Mouse (Mus musculus): ENCODE results near the gene Serpina11.
A peak's percentile ranks its signal among the peaks of the same experiment; 100 is the strongest.

The Serpina11 gene

GRCm38 (mm10) chr12:103989857-103990256 lies at the start of gene Serpina11:
Gene Serpina11 (minus strand): TSS chr12:103989957.
- DNase-seq (ENCODE audit: low spot score): no peak

DNA sequence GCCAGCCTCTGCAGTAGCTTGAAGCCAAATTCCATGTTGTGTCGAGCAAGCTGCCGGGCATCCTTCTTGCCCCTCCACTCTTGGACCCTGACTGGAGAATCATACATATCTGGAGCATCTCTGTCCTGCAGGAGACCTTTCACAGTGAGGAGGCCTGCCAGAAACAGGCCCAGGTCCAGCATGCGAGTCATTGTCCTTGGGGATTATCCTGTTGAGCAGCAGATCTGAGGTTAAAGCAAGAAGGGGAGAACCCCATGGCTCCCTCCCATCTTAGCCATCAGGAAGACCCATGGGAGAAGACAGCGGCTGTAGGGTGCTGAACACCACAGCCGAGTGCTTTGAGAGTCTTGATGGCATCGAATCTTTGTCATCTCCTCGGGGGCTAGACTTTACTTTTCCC lies 48.4 kb upstream of the Serpina11 start:
- no peak for DNase-seq (ENCODE audit: low spot score)

DNA sequence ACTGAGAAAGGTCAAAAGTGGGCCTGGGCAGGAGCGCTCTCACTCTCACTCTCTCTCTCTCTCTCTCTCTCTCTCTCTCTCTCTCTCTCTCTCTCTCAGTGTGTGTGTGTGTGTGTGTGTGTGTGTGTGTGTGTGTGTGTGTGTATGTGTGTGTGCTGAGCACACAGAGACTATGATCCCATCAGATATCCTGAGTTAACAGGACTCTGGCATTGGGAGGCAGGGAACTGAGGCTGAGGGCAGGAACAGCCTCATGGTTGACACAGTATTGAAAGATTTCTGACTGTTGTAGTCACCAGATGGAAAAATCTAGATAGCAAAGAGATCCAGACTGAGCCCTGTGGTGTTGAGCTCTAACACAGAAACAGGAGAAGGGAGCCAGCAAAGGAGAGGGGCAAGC lies 44.0 kb upstream of the Serpina11 start:
- no peak for DNase-seq (ENCODE audit: low spot score)

DNA sequence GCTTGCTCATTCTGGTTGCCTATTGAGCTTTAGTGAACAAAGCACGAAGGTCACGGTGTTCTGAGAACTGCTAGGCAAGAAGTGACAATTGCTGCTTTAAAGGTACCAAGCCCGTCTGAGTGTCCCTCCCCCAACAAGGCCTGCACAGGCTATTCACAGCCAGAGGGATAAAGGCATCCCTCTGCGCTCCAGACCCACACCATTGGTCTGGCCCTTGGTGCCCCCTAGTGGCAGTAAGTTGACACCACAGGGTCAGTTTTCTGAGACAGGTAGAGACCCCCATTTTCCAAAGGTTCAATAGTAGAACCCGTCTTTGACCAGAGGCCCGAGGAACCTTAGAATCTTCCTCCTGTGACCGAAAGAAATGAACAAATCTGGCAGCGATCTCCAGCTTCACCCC lies 40.2 kb upstream of the Serpina11 start:
- peak; percentile 29 for DNase-seq (ENCODE audit: low spot score)

DNA sequence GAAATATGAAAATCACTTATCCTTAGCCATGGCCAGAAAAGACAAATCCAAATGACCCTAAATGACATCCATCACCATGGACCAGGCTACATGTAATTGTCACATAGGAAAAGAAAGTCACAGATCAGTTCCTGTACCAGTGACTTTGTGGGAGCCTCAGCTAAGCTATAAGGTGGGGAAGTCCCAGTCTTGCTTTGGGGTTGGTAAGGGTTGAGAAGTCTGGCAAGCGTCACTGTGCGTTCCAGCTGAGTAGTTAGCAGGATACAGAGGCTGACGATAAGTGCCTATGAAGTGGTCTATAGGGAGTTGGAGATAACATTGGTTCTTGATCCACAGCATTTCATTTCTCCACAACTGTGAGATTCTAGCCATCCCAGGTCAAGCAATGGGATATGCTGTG lies 25.5 kb upstream of the Serpina11 start:
- no peak for DNase-seq (ENCODE audit: low spot score)

GRCm38 (mm10) chr12:104013620-104014019 lies 23.9 kb upstream of the Serpina11 start, which contains the start of gene Serpina9:
Gene Serpina9 (minus strand): TSS chr12:104013755.
- DNase-seq (ENCODE audit: low spot score): no peak

- no peak for DNase-seq (ENCODE audit: low spot score)
Measured at GRCm38 (mm10) chr12:104004689-104005088, 14.9 kb upstream of the Serpina11 start.

- DNase-seq (ENCODE audit: low spot score): peak; percentile 9
Measured at GRCm38 (mm10) chr12:104003238-104003612, 13.5 kb upstream of the Serpina11 start.

DNA sequence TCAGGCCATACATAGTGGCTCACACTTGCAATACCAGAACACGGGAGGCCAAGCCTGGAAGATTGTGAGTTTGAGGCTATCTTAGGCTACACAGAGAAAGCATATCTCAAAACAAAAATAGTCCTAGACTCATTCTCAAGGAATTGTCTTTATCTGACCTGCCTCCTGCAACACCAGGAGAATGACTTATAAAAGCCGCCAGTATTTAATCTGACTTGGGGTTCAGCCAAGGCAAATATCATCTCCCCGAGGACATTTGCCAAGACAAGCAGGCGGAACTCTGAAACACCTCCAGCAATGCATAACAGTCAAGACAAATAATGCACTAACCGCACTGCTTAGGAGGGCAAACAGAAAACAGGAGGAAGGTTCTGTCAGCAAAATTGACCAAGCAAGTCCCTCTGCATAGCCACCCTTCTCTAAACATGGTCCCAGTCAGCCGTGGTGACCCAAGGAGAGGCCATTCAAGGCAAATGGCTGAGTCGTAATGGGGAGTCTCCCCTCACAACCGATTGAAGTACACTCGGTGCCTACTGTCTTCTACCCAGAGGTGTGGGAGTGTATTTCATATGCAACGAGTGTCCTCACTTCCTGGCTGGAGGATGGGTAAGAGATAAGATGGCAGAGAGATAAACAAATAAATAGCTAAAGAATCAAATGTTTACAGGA lies 12.9 kb upstream of the Serpina11 start:
- DNase-seq (ENCODE audit: low spot score): peak; percentile 41

- no peak for DNase-seq (ENCODE audit: low spot score)
Measured at GRCm38 (mm10) chr12:104000594-104000993, 10.8 kb upstream of the Serpina11 start.

DNA sequence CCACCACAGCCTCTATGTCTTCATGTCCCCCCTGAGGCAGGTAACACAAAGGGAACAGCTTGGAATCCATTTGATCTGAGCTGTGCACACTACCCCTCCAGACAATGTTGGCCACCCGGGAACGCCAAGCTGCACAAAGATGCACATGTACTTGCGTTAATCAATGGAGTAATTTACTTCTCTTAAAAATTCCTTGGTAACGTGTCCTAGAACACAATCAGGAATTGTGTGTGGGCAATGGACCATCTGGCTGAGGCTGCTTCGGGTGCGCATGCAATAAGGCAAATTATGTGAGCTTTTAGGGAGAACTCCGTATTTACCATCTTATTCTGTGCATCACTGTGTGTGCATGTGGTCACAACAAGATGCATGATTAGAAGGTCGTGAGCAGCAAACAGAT lies 9.9 kb upstream of the Serpina11 start:
- DNase-seq (ENCODE audit: low spot score): no peak

DNA sequence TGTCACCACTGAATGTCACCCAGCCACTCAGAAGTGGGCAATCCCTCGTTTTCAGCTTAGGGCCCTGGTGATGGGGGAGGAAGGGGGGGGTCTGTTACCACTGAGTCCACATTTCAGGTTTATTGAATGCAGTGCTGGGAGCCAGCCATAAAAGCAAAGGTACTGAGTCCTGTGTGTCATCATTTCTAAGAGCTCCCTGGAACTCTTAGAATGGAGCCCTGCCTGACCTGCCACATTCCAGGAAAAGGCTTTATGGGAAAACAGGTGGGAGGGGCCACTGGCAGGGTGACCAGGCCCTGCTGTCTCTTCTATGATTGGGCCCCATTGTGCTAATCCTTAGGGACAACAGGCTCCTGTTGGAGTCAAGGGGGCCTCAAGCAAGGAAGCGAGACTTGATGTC lies 6.8 kb upstream of the Serpina11 start:
- DNase-seq (ENCODE audit: low spot score): no peak

DNA sequence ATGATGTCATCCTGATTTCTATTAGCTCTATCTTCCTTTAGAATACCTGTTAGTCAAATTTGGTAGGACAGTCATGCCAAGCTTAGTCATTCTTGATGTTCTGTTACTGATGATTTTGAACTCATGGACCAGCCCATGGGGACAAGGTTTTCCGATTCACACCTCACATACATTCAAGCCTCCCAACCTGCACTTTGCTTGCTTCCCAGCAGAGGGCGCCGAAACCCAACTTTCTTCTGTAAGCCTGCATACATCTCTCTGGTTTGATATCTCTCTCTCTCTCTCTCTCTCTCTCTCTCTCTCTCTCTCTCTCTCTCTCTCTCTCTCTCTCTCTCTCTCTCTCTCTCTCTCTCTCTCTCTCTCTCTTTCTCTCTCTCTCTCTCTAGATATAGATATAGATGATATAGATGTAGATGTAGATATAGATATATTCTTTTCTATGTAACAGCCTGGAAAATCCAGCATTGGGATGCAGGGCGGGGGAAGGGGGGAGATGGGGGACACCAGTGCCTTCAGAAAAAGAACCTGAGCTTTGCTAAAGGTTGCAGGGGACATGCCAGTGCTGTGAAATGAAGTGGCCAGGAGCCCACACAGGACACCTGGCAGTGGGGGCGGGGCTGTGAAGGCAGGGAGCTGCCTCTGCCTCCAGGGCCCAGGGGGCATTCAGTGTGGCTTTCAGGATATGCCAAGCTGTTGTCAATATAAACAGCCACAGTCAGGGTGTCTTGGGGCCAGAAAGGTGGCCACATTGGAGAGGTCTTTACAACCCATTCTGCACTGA lies 5.7 kb upstream of the Serpina11 start:
- peak; percentile 31 for DNase-seq (ENCODE audit: low spot score)

DNA sequence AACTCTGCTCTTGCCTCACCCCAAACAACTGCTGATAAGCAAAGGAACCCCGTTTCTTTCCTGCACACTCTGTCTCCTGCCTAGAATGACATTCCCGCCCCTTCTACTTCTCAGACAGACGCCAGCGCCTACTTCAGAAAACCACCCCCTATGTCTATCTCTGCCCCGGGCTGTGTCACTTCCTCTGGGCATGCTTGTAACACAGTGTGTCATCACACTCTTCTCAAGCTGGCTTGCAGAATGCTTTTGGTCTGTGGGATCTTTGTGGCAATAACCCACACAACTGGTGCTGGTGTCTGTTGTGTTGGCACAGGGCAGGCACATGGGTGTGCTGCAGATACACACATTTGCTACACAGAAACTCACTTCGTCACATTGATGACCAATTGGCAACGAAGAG lies 3.2 kb upstream of the Serpina11 start:
- no peak for DNase-seq (ENCODE audit: low spot score)

DNA sequence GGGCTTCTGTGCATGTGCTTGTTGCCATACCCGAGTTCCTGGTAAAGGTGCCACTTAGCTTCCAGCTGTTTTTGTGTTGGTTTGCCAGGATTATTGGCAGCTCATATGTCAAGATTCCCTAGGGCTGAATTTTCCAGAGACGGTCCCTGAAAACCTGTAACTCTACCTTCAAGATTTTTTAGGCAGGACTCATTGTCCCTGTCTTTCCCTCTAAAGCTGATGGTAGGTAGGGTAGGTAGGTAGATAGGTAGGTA lies 316 bp downstream of the Serpina11 start:
- no peak for DNase-seq (ENCODE audit: low spot score)

DNA sequence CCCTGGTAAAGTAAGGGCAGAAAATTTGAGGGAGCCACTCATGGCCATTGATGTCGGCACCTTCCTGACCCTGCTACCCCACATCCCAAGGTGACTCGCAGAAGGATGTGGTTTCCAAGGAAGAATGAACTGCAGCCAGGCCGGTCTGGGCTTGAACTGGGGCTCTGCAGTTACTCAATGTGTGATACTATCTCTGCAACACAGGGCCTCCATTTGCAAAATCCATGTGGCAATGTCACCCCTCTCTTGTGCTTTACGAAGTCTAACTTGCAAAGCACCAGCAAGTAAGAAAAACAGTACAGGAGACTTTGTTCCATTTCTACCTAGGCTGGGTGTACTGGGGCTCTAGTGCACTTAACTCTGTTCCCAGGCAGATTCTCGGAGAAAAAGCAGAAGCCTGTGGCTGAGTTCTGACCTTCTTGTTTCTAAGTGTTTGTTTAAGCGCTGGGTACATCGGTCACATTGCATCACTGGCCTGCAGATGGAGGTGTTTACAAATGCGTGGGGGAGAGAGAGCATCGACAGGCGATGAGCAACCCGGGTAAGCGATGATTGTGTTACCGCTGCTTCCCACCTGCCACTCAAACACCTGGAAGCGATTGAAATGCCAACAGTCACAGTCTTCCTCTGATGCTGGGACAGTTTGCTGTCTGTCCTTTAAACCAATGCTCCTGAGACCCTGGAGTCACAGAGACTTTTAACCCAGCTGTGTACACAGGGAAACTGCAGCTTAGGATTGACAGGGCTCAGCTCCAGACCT lies 823 bp downstream of the Serpina11 start:
- DNase-seq (ENCODE audit: low spot score): no peak

DNA sequence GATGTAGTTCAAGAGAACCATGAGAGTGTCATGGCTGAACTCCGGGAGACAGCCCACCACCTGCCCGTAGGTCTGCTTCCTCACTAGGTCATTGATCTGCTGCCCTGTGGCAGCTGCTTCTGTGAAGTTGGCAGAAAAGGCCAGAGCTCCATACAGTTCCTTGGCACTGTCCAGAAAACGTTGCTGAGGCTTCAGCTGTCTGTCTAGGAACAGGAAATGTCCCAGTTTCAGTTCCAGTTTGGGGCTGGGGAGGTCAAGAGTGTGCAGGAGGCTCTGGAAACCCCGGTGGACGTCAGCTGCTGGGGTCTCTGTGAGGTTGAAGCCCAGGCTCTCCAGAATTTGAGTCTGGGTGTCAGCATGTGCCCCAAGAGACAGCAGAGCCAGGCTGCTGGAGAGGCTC lies 3.9 kb downstream of the Serpina11 start:
- DNase-seq (ENCODE audit: low spot score): no peak

DNA sequence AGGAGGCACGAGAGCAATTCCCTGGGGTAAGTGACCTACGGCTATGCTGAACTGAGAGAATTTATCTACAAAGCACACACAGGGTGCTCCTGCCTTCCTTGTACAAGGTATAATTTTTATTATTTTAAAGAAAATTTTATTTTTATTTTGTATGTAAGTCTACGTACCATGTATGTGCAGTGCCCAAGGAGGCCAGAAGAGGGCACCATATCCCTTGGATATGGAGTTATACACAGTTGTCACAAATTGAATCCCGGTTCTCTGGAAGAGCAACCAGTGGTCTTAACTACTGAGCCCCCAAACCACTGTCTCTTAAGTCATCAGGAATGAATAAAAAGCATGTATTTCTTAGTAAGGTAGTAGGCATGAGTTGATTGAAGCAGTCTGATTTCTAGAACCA lies 4.8 kb downstream of the Serpina11 start:
- DNase-seq (ENCODE audit: low spot score): peak; percentile 21

DNA sequence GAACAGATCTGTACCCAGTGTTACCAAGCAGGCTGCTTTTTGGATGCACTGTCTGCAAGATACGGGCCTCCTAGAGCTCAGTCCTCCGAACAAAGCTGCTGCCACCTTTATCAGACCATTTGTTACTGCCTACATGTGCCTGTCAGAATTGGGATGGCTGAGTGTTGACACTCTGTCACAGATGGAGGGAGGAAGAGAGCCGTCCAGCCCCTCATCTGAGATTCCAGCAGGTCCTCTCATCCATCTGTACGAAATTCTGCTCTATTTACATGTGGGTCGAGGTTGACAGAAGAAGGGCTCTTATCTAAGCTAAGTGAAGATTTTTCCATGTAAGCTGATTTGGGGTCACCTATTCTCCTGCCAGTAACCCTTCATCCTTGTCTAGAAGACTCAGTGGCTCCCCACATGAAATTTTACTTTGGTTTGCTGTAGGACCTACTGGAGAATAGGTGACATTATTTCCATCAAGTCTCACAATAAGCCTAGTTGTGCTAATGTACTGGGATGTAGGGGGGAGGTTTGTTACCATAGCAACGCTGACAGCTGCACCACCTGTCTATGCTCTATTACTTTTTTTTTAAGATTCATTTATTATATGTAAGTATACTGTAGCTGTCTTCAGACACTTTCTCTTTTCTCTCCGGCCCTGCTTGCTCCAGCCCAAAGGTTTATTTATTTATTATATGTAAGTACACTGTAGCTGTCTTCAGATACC lies 8.0 kb downstream of the Serpina11 start:
- DNase-seq (ENCODE audit: low spot score): no peak

- no peak for DNase-seq (ENCODE audit: low spot score)
Measured at GRCm38 (mm10) chr12:103978294-103978693, 11.5 kb downstream of the Serpina11 start.

DNA sequence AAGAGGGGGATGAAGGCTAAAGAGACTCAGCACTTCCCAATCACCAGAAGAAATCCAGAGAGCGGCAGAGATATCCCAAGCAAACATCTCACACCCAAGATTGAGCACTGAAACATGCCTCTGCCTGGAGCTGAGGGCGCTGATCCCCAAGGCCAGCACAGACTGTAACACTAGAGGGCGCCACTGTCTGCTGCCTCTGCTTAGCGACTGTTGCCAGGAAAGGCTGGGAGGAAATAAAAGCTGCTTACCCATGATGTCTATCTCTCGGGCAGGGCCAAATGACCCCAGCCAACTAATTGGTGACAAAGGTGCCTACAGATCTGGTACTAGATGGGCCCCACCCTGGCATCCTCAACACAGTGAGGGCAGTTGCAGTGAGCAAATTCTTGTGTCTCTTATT lies 11.9 kb downstream of the Serpina11 start:
- DNase-seq (ENCODE audit: low spot score): peak; percentile 25

GRCm38 (mm10) chr12:103977060-103977459 lies 12.7 kb downstream of the Serpina11 start:
- no peak for DNase-seq (ENCODE audit: low spot score)

DNA sequence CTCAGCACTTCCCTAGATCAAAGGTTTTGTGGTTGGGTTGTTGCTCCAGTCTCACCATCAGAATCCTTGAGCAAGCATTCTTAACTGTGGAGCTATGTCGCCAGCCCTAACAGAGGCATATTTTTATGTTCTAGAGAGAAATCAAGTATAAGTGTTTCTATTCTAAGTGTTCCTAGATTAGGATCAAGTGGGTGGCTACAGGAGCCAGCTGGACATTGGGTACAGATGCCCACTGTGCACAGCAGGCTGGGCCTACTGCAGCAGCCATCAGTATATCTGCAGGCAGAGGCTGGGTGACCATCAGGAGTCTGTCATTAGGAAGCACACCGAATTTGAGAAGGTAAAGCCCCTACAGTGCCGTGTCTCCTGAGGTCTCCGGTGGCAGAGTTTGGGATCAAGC lies 18.7 kb downstream of the Serpina11 start:
- DNase-seq (ENCODE audit: low spot score): no peak

All from testis, postnatal 14 days (tissue).